Mouse (Mus musculus): Measurements from ENCODE around the gene Gtf2i.

GRCm38 (mm10) chr5:134316721-134317120 lies 2.2 kb upstream of the Gtf2i start:
- TF ChIP-seq POLR2A (IDR thresholded peaks at IDR 0.05; ENCODE audit: insufficient read depth, low read depth, low read length) = no peak
- no peak for TF ChIP-seq CTCF (IDR thresholded peaks at IDR 0.05)
- no peak for TF ChIP-seq EP300 (IDR thresholded peaks at IDR 0.05; ENCODE audit: insufficient read depth, low read depth, low read length)

All from heart, adult 2 months (tissue).